12 mouse cellular contexts compared by ENCODE assay signal in the genomic region with DNA sequence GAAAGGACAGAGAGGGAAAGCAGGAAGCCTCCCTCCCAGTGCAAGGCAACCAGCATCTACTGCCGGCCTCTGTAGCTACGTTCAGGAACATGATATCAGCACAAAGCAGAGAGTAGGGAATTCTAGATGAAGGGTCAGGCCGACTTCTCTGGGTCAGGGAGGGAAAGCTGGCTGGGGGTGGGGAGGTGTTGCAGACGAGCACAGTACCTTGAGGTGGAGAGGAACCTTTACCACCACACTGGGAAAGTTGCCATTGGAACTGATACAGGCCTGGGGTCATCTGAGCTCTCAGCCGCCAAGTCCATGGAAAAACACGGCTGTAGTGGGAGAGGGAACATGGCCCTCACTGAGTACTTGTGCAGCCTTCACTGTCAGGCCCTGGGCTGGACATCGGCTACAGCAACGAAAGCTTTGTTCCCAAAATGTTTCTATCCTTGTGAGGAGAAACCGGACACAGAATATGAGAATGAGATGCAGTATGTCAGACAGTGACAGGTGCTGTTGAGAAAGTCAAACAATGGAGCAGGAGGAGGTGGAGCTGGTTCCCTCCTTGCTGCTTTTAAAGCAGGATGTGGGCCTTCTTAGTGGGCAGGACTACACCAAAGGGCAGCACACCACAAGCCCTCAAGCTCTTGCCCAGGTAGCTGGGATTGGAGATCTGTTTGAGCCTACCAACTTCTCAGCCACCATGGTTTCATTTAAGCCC. TPM values are rescaled to one million over a fixed set of nuclear protein-coding genes. Genes with fewer than 3 reads are reported as not detected.
DNase-seq lines count a peak whose midpoint lies in the region; ATAC-seq and TF ChIP-seq lines count a peak whose summit lies in the region.
"Had no signal": no experiment of that assay in that cellular context is flagged by ENCODE, and none has a peak within 500 bp of the region (broad histone marks: within the 10 kb centered on the region; RNA-seq: fewer than 3 reads in every experiment).

No protein-coding gene starts in this region.

- no peaks in the 10 kb centered on the region for H3K9me3 ChIP-seq in kidney, embryonic 15.5 days (replicated peaks)
- H3K9me3 ChIP-seq in liver, postnatal 0 days (ENCODE audit: low read length): no peaks in the 10 kb centered on the region

- H3K4me3 ChIP-seq in kidney, embryonic 15.5 days (replicated peaks): no peak overlapping the region
- no peak overlapping the region for H3K4me3 ChIP-seq in liver, postnatal 0 days (ENCODE audit: low read depth, low read length)
- H3K4me3 ChIP-seq: left cerebral cortex, adult 2 months had no signal

- WGBS in kidney, embryonic 15.5 days: 35% methylated on average over 9 of the region's 9 CpGs
- 62% methylated on average over 9 of the region's 9 CpGs for WGBS in liver, postnatal 0 days (ENCODE audit: insufficient replicate concordance)

- peaks cover 73% of the 10 kb centered on the region for H3K4me1 ChIP-seq in kidney, embryonic 15.5 days
- H3K4me1 ChIP-seq in liver, postnatal 0 days (ENCODE audit: insufficient read depth): peaks cover 43% of the 10 kb centered on the region

- intact Hi-C loops in heart, postnatal 25 days (cut with DNase I): no loop called here

- no peak for ATAC-seq in kidney, embryonic 15.5 days (replicated peaks; ENCODE audit: low FRiP score)
- ATAC-seq in liver, postnatal 0 days: no peak
- ATAC-seq: midbrain, embryonic 16.5 days had no signal

- no peak for TF ChIP-seq EP300 in liver, postnatal 0 days (IDR thresholded peaks at IDR 0.05; ENCODE audit: low read depth)

- no peak overlapping the region for H3K4me2 ChIP-seq in kidney, embryonic 15.5 days
- no peak overlapping the region for H3K4me2 ChIP-seq in liver, postnatal 0 days (ENCODE audit: low read depth, low read length)

- TF ChIP-seq CTCF in liver, postnatal 0 days (IDR thresholded peaks at IDR 0.05; ENCODE audit: low read depth): no peak

- H3K9ac ChIP-seq in kidney, embryonic 15.5 days: no peak overlapping the region
- H3K9ac ChIP-seq in liver, postnatal 0 days (replicated peaks): no peak overlapping the region

- H3K27me3 ChIP-seq in kidney, embryonic 15.5 days: no peaks in the 10 kb centered on the region
- no peaks in the 10 kb centered on the region for H3K27me3 ChIP-seq in liver, postnatal 0 days (ENCODE audit: insufficient read depth, low read length)
- H3K27me3 ChIP-seq: CH12.LX had no signal

- peak overlapping the region; percentile 82 for H3K27ac ChIP-seq in kidney, embryonic 15.5 days
- peak overlapping the region; percentile 45 for H3K27ac ChIP-seq in liver, postnatal 0 days (ENCODE audit: low read depth)
- H3K27ac ChIP-seq: left cerebral cortex, adult 2 months had no signal

- no peak for DNase-seq in kidney, adult 11 months
- peak; percentile 34 for DNase-seq in gastrocnemius, postnatal 10 days
- DNase-seq in heart, postnatal 25 days (ENCODE audit: low spot score): peak; percentile 25
- DNase-seq in liver, postnatal 0 days: no peak
- DNase-seq in neural tube, embryonic 10.5 days (ENCODE audit: extremely low spot score, low spot score): no peak
- no peak for DNase-seq in retina, embryonic 14.5 days (ENCODE audit: low spot score)
- DNase-seq in layer of hippocampus, postnatal 36 days: no peak
- DNase-seq: adrenal gland, adult 8-10 months had no signal

- H3K36me3 ChIP-seq in kidney, embryonic 15.5 days: no peaks in the 10 kb centered on the region
- H3K36me3 ChIP-seq in liver, postnatal 0 days (replicated peaks; ENCODE audit: insufficient read depth, low read length): no peaks in the 10 kb centered on the region

RNA-seq across cellular contexts. Expression of gene C87436, which starts 37.4 kb away (rescaled TPM):
- polyA plus RNA-seq in kidney, embryonic 15.5 days (2015; fragmentation: Nextera tagmentation; extraction: Ambion mirVana): 24.4 and 25.5 TPM in 2 replicates
- total RNA-seq in gastrocnemius, postnatal 10 days (2021): 1 to 10 TPM; 8.7 to 9.8 TPM
- total RNA-seq in heart, postnatal 25 days (2021): 10 to 100 TPM in 1 of 2 experiments, 1 to 10 TPM in 1; 9.1 to 12.4 TPM
- polyA plus RNA-seq in liver, postnatal 0 days (2015; fragmentation: Nextera tagmentation; extraction: Ambion mirVana): 9.5 and 10.4 TPM in 2 replicates
- 10 to 100 TPM; 16.4 to 16.5 TPM for total RNA-seq in layer of hippocampus, postnatal 36 days (2021)

RNA-seq across cellular contexts. Expression of gene Gm44790, which starts 49.2 kb away (rescaled TPM):
- 0.43 and 0.51 TPM in 2 replicates for polyA plus RNA-seq in kidney, embryonic 15.5 days (2015; fragmentation: Nextera tagmentation; extraction: Ambion mirVana)
- not detected for total RNA-seq in gastrocnemius, postnatal 10 days (2021)
- under 1 TPM in 1 of 2 experiments, not detected in 1; 0.36 TPM for total RNA-seq in heart, postnatal 25 days (2021)
- not detected in 2 replicates for polyA plus RNA-seq in liver, postnatal 0 days (2015; fragmentation: Nextera tagmentation; extraction: Ambion mirVana)
- total RNA-seq in layer of hippocampus, postnatal 36 days (2021): under 1 TPM in 1 of 2 experiments, not detected in 1; 0.88 TPM
- total RNA-seq: CH12.LX; left cerebral cortex, adult 2 months had no signal
- polyA plus RNA-seq: midbrain, embryonic 16.5 days had no signal

RNA-seq across cellular contexts. Expression of gene Pcbp1, which starts 50.5 kb away (rescaled TPM):
- 488 and 506 TPM in 2 replicates for polyA plus RNA-seq in kidney, embryonic 15.5 days (2015; fragmentation: Nextera tagmentation; extraction: Ambion mirVana)
- total RNA-seq in gastrocnemius, postnatal 10 days (2021): 100 to 1,000 TPM; 167 to 185 TPM
- total RNA-seq in heart, postnatal 25 days (2021): 100 to 1,000 TPM; 153 to 166 TPM
- polyA plus RNA-seq in liver, postnatal 0 days (2015; fragmentation: Nextera tagmentation; extraction: Ambion mirVana): 206 and 208 TPM in 2 replicates
- 100 to 1,000 TPM; 177 to 186 TPM for total RNA-seq in layer of hippocampus, postnatal 36 days (2021)

Comparison
In these comparisons a context has a peak if more than half of its experiments do, and no peak if none do; other contexts are left out.
1. DNase-seq: peak in gastrocnemius, postnatal 10 days (single experiment) and heart, postnatal 25 days (single experiment); none in kidney, adult 11 months (single experiment), liver, postnatal 0 days (single experiment), neural tube, embryonic 10.5 days (single experiment), retina, embryonic 14.5 days (single experiment) and layer of hippocampus, postnatal 36 days (0 of 2).